Mouse (Mus musculus) embryonic fibroblast, embryonic 13.5 days (primary cell): ENCODE data around the gene Fbxo24. TPM values are rescaled to one million over a fixed set of nuclear protein-coding genes. Genes with fewer than 3 reads are reported as not detected.

ENCODE experiments used
- H3K27ac ChIP-seq: 2 replicates; pipeline ENCODE4 v1.5.1; 2012; ENCODE audit warnings: low read length, control low read depth, inconsistent platforms; ENCODE audit not compliant: insufficient read depth
- H3K4me1 ChIP-seq: 2 replicates; pipeline ENCODE4 v1.6.1; 2011; ENCODE audit warnings: low read length; ENCODE audit not compliant: control insufficient read depth, insufficient read depth
- H3K4me3 ChIP-seq: 2 replicates; pipeline ENCODE4 v1.5.1; 2011; ENCODE audit warnings: mild to moderate bottlenecking, control low read depth, low read length; ENCODE audit not compliant: insufficient read depth
- CTCF ChIP-seq: IDR thresholded peaks from 2 replicates; pipeline ENCODE4 v1.5.1; 2011; ENCODE audit warnings: mild to moderate bottlenecking, control low read depth, low read length, moderate library complexity, borderline replicate concordance; ENCODE audit not compliant: insufficient read depth
- POLR2A ChIP-seq: IDR thresholded peaks from 2 replicates; pipeline ENCODE4 v1.6.1; 2011; ENCODE audit warnings: low read depth, mild to moderate bottlenecking, control low read depth, low read length, moderate library complexity
- polyA plus RNA-seq: library from polyadenylated mRNA; stranded (reverse); fragments of >200 nt; gene quantifications from 2 replicates; pipeline ENCODE4 v1.2.4, GENCODE M21; 2011; ENCODE audit warnings: low read depth; ENCODE audit not compliant: missing spikeins, insufficient read length

The Fbxo24 gene
- 0.60 and 0.67 TPM in 2 replicates for polyA plus RNA-seq

- peak within 1 kb of the TSS; percentile 44 for H3K27ac ChIP-seq
- TF ChIP-seq POLR2A, result peak; percentile 93
- no peak for TF ChIP-seq CTCF
- H3K4me3 ChIP-seq, result peak within 1 kb of the TSS; percentile 66
- H3K4me1 ChIP-seq, result peaks cover 9% of the 10 kb centered on the region; the same call in 1 of the 2 replicates
Measured at GRCm38 (mm10) chr5:137628498-137629305, at the start of gene Fbxo24, which contains the start of the genes Lrch4 and Gm20605. Gene Fbxo24, minus strand, starts transcription at chr5:137629002. Gene Lrch4, plus strand, starts transcription at chr5:137629121. Gene Gm20605, plus strand, starts transcription at chr5:137629175.

GRCm38 (mm10) chr5:137677859-137678258, 49.1 kb upstream of the Fbxo24 start:
- TF ChIP-seq CTCF, result no peak
- TF ChIP-seq POLR2A, result no peak
- H3K4me3 ChIP-seq, result no peak overlapping the region
- no peak overlapping the region for H3K27ac ChIP-seq
- no peaks in the 10 kb centered on the region for H3K4me1 ChIP-seq

DNA sequence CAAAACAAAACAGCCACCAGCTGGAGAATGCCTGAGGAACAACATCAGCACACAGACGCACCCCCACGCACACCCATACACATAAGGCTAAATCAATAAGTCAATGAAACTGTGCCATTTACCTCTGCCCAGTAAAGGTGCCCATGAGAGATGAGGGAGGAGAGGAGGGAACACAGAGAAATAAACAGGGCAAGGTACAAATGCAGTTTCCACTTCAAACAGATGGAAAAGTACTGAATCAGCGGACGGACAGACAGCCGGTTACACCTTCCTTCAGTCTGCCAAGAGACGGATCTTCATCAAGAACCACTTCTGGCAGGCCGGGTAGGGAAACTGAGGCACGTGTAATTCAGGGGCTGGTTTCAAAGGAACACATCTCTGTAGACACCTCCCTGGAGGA, 46.0 kb upstream of the Fbxo24 start:
- TF ChIP-seq CTCF, result no peak
- TF ChIP-seq POLR2A, result no peak
- peaks cover 9% of the 10 kb centered on the region; the same call in 1 of the 2 replicates for H3K4me1 ChIP-seq

GRCm38 (mm10) chr5:137673015-137673414, 44.2 kb upstream of the Fbxo24 start:
- H3K27ac ChIP-seq, result no peak overlapping the region
- TF ChIP-seq POLR2A (no peak), CTCF (no peak)
- H3K4me1 ChIP-seq, result peaks cover 9% of the 10 kb centered on the region; the same call in 1 of the 2 replicates
- H3K4me3 ChIP-seq, result no peak overlapping the region

More for the DNA sequence above, 46.0 kb upstream of the Fbxo24 start:
- H3K4me3 ChIP-seq, result no peak overlapping the region
- H3K27ac ChIP-seq, result no peak overlapping the region

- TF ChIP-seq CTCF (no peak), POLR2A (no peak)
- H3K4me3 ChIP-seq, result no peak overlapping the region
- peaks cover 9% of the 10 kb centered on the region; the same call in 1 of the 2 replicates for H3K4me1 ChIP-seq
- peak overlapping the region; percentile 57 for H3K27ac ChIP-seq
Measured at GRCm38 (mm10) chr5:137672361-137672760, 43.6 kb upstream of the Fbxo24 start.

DNA sequence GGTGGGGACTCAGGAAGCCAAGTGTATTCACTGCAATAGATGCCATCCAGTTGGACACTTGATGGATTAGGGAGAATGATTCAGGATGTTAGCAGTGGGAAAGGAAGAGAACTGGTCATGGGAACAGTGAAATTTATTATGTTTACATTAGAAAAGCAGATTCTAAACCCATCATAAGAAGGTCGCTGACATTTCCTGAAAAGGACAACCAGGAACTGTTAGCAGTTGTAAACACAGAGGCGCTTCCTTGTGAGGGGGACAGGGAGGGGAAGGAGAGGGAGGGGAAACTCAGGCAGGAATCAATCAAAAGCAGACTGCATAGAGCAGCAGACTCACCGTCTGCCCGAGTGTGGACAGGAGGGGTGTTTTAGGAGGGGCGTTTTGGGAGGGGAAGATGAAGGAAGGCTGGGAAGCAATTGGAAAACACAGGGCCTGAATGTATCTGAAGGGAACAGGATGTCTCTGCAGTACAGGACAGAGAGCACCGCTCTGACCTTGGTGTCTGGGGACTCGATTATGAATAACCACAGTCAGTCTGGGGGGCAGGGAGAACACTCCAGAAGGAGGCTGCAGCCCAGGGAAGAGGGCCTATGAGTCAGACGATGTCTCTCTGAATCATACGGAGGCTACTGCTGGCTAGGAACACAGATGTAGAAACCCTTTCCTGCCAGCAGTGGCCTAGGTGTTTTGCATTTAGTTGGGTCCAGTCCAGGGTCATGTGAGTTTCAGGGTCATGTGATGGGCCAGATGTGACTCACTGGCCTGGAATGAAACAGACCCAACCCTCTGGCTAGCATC, 42.8 kb upstream of the Fbxo24 start:
- H3K4me3 ChIP-seq, result no peak overlapping the region
- peak overlapping the region; percentile 69 for H3K27ac ChIP-seq
- peaks cover 9% of the 10 kb centered on the region; the same call in 1 of the 2 replicates for H3K4me1 ChIP-seq
- no peak for TF ChIP-seq CTCF
- peak; percentile 58; the same call in 1 of the 2 replicates for TF ChIP-seq POLR2A

GRCm38 (mm10) chr5:137670240-137670639, 41.4 kb upstream of the Fbxo24 start:
- H3K4me1 ChIP-seq, result peaks cover 9% of the 10 kb centered on the region; the same call in 1 of the 2 replicates
- H3K27ac ChIP-seq, result 0 out of 2 replicates have a peak overlapping the region, but pooled peaks have one; percentile 69
- no peak for TF ChIP-seq POLR2A
- no peak for TF ChIP-seq CTCF
- no peak overlapping the region for H3K4me3 ChIP-seq

- H3K27ac ChIP-seq, result no peak overlapping the region
- TF ChIP-seq CTCF (no peak), POLR2A (no peak)
- peaks cover 9% of the 10 kb centered on the region; the same call in 1 of the 2 replicates for H3K4me1 ChIP-seq
- no peak overlapping the region for H3K4me3 ChIP-seq
Measured at GRCm38 (mm10) chr5:137668971-137669370, 40.2 kb upstream of the Fbxo24 start.

DNA sequence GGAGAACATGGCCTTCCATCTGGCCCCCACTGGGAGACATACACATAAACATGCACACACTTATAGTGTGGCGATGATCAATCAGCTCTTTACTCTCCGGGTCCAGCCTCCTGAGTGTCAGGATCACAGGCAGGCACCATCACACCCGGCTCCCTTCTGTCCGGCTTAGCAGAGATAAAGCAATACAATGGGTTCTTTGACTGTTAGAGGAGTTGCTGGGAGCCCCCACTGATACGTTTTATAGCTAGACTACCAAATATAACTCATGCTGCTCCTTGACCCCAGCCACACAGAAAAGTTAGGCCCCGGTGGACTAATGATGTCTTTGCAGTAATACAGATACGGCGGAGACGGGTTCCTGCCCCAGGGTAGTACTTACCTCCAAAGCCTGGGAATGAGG, 34.3 kb upstream of the Fbxo24 start:
- Histone ChIP-seq H3K27ac (no peak overlapping the region), H3K4me3 (no peak overlapping the region), H3K4me1 (peaks cover 7% of the 10 kb centered on the region)
- TF ChIP-seq CTCF (no peak), POLR2A (no peak)
